Mouse (Mus musculus) urinary bladder, postnatal 4 days (tissue): ENCODE measurements around the gene Ap3s2.

ENCODE experiments used
- DNase-seq, 2 experiments: peaks; one replicate each; pipeline ENCODE4 v3.0.0; 2021 to 2022; ENCODE audit warnings: low spot score in 2 of 2

The Ap3s2 gene

GRCm38 (mm10) chr7:79920344-79920983 lies at the start of gene Ap3s2:
Gene Ap3s2, minus strand, starts transcription at chr7:79920649.
- peak; percentile 80 to 84 for DNase-seq

GRCm38 (mm10) chr7:79968326-79968725 lies 47.9 kb upstream of the Ap3s2 start:
- no peak for DNase-seq

DNA sequence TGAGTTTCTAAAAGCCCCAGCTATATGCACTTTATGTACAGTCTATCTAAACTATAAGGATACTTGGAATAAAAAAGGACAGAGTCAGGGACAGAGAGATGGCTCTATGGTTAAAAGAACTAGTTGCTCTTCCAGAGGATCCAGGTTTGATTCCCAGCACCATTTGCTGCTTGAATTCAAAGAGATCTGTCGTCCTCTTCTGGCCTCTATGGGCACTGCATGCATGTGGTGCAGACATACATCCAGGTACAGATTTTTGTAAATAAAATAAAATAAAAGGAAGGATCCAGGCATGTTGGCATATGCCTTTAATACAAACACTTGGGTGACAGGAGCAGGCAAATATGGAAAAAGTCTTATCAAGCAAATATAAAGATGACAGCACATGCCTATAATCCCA lies 41.2 kb upstream of the Ap3s2 start:
- no peak for DNase-seq

GRCm38 (mm10) chr7:79956131-79956530 lies 35.7 kb upstream of the Ap3s2 start:
- no peak for DNase-seq

DNA sequence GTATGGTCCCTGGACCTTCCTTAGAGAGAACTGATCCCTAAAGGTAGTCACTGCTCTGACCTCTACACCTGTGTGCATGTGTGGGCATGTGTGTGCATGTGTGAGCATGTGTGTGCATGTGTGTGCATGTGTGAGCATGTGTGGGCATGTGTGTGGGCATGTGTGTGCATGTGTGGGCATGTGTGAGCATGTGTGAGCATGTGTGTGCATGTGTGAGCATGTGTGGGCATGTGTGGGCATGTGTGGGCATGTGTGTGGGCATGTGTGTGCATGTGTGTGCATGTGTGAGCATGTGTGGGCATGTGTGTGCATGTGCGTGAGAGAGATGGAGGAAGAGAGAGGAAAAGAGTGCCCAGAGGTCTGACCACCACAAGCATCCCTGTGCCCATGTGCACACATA lies 34.4 kb upstream of the Ap3s2 start:
- DNase-seq = no peak

GRCm38 (mm10) chr7:79951038-79951437 lies 30.6 kb upstream of the Ap3s2 start:
- no peak for DNase-seq

DNA sequence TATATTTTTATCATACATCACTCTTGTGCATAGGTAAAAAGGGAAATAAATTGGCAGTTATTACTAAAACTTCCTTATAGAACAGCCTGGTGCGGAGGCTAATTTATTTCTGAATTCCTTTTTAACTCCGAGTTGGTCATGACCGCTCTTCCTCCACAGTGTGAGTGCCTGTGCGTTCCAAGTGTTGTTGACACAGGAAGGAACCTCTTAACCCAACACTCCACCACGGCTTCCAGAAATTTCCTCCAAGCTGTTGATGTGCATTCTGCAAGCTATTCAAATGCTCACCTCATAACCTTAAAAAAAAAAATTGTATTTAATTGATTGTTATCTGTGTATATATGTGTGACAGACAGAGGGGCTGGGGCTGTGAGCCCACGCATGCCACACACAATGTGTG lies 29.8 kb upstream of the Ap3s2 start:
- DNase-seq = no peak

- peak in 1 of 2 experiments; percentile 31 for DNase-seq
Observed at GRCm38 (mm10) chr7:79935511-79936205, 15.2 kb upstream of the Ap3s2 start.

GRCm38 (mm10) chr7:79934862-79935510 lies 14.5 kb upstream of the Ap3s2 start, which contains the start of gene Arpin:
Gene Arpin, minus strand, starts transcription at chr7:79935359.
- peak; percentile 61 to 66 for DNase-seq

DNA sequence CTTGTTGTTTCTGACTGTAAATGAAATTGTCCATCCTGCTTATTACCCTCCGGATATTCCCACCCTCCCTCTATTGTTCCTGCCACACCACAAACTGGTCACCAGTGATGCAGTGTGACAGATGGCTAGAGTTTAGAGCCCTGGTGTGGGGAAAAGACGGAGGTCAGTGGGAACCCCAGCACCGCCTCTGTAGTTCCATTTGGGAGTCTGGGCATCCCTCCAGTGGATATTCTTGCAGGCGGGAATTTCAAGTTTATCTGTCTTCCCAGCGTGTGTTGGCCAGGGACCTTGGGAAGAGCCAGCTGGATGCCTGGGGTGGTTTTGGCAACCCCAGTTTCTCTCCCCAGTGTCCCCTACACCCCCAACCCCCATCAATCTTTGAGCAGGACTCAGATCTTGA lies 14.0 kb upstream of the Ap3s2 start:
- no peak for DNase-seq

DNA sequence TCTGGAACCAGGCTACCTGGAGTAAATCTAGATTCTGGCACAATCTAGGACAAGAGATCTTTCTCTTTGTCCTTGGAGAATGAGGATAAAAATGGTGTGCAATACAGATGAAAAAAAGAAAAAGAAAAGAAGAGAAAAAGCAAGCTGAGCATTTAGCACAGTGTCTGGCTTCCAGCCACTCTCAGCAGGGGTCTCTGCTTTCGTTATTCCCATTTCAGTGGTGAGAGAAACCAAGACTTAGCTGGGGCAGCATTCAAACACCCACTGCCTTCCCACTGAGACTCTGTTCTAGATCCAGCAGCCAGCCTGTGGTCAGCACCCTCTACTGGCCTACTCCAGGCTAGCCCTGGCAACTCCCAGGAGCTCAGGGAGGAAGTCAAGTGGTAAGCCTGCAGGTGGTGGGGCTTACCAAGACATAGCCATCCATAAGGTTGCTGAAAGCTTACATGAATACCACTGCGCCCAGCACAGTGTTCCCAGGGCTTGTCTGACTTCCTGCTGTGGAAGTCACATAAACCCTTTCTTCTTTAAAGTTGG lies 8.1 kb upstream of the Ap3s2 start:
- DNase-seq = no peak

DNA sequence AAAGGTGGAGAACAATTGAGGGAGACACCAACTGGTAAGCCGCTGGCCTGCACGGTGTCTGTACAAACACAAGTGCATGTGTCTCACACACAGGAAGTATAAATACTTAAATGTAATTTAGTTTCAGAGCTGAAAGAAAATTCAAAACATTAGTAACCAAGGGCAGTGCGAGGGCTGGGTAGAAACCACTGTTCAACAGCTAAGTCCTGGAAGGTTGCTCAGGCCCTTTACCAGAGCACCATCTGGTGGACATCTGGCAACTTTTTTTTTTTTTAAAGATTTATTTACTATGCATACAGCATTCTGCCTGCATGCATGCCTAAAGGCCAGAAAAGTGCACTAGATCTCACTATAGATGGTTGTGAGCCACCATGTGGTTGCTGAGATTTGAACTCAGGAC lies 5.9 kb downstream of the Ap3s2 start:
- DNase-seq = no peak

DNA sequence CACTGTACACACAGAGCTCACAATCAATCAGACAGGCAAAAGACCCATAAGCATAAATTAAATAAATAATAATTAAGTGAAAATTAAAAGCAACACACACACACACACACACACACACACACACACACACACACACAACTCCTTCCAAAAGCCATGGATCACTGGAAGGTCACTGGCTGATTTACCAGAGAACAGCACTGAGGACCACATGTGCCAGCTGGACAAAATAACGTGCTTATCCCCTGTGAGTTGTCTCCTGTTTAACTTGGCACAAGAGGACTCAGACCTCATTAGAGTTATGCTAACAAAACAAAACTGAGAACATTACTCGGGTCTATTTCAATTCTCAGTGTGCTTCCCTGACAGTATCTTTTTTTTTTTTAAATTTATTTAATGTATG lies 13.1 kb downstream of the Ap3s2 start:
- DNase-seq = no peak

DNA sequence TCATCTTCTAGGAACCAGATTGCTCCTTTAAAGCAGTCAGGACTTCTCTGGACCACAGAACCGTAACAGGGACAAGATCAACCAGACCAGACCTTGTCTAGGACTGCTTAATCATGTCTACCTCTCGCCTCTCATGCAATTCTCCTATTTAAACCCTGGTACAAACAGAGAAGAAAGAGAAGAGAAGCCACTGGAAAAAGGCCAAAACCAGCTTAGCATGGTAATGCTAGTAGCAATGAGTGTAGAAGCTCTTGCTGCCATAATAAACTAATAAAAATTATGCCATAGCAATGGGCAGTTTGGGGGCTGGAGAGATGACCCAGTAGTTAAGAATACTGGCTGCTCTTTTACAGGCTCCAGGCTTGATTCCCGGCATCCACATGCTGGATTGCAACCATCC lies 13.5 kb downstream of the Ap3s2 start:
- DNase-seq = no peak

DNA sequence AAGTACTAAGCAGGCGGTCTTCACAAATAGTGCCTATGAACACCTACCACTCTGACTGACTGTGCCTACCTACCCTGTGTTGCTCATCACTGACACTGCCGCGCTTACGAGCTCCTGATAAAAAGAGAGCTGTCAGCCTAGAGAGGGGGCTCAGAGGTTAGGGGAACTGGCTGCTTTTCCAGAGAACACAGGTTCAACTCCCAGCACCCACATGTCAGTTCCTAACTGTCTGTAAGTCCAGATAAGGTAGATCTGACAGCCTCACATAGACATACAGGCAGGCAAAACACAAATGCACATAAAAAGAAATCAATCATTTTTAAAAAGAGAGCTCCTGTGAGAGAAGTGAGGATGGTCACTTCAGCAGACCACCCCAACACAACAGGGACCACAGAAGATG lies 15.3 kb downstream of the Ap3s2 start:
- DNase-seq = no peak

- no peak for DNase-seq
Observed at GRCm38 (mm10) chr7:79903160-79903792, 17.2 kb downstream of the Ap3s2 start.

- no peak for DNase-seq
Observed at GRCm38 (mm10) chr7:79900753-79901152, 19.7 kb downstream of the Ap3s2 start.

DNA sequence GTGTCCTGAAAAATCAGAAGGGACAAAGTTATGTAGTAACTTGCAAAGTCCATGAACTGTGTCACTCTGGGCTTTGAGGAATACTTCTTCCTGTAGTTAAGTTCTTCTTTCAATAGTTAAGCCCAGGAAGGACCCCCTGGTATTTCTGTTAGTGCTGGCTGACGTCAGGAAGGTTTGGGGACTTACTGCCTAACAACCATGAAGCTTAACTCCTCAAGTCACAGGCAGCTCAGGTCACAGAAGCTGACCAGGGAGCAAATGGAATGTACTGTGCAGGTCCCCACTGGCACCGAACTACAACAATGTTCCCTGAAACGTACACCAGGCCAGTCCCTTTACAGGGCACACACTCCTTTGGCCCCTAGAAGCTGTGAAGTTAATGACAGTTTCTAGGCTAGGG lies 25.2 kb downstream of the Ap3s2 start:
- no peak for DNase-seq

DNA sequence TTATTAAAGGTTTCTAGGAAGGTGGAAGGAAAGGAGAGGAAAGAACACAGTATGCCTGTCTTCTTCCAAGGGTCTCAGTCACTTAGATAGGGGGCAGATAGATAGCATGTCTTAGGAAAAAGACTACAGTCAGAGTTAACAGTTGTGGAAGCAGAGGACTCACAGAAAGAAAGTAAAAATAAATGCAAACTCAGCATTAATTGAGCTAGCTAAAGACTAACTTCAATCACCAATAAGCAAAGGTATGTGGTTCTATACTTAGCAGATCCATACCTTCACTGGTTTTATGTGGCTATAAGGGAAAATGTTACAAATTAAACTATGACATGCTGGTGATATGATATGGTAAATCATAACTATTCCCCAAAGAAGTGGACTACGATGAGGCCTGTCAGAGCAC lies 25.7 kb downstream of the Ap3s2 start:
- DNase-seq = no peak

DNA sequence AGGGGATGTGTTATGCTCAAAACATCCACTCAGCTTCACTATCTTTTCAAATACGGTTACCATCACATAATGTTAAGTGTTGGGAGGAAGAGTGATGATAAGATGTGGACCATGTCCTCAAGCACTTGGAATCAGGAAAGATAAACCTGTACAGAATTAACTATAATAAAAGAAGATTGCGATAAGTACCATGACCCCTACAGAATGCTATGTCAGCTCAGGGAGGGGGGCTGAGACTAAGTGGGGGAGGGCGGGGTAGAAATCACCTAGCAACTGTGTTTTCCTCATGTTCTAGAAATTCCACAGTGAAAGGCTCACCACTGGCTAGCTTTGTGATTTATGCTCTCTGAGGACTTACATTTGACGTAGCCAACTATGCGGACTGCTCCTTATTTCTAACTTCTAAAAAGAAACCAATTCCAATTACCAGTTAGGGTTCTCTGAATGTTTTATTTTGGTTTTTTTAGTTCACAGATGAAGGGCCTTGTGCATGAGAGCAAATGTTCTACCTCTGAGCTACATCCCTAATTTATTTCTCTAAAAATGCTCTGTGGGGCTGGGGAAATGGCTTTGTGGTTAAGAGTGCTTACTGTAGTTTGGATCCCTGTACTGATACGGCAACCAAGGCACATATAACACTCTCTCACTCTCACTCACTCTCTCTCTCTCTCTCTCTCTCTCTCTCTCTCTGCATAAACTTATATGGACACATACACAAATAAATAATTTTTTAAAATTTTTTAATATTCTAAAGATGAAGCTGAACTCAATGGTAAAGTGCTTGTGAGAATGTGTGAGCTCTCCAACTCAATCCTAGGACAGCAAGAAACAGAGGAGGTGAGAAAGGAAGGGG lies 27.6 kb downstream of the Ap3s2 start:
- DNase-seq = no peak

GRCm38 (mm10) chr7:79890436-79891221 lies 29.8 kb downstream of the Ap3s2 start:
- no peak for DNase-seq
